Mouse (Mus musculus) midbrain, embryonic 11.5 days (tissue): Measurements from ENCODE around the gene Ssr4. TPM values are rescaled to one million over a fixed set of nuclear protein-coding genes. Genes with fewer than 3 reads are reported as not detected.

Experiments used
- ATAC-seq: fragments of 200-750 bp; cut with Nextera tagmentation; 2 replicates; pipeline ENCODE4 v1.8.0; 2017; ENCODE audit warnings: moderate TSS enrichment, moderate library complexity; ENCODE audit not compliant: low FRiP score
- DNase-seq: peaks from one replicate; pipeline ENCODE4 v3.0.0; 2015; ENCODE audit warnings: low spot score; ENCODE audit errors: missing footprints
- H3K27ac ChIP-seq: fragments of 300-500 bp; sonication (generic); 2 replicates; pipeline ENCODE4 v1.5.1; 2014; ENCODE audit warnings: low read depth, low read length
- H3K27me3 ChIP-seq: fragments of 300-500 bp; sonication (generic); 2 replicates; pipeline ENCODE4 v1.6.1; 2014; ENCODE audit warnings: mild to moderate bottlenecking, low read length, moderate library complexity, mixed read lengths; ENCODE audit not compliant: control insufficient read depth, insufficient read depth
- H3K36me3 ChIP-seq: fragments of 300-500 bp; sonication (generic); 2 replicates; pipeline ENCODE4 v1.6.1; 2014; ENCODE audit warnings: mild to moderate bottlenecking, low read length, moderate library complexity, mixed read lengths; ENCODE audit not compliant: control insufficient read depth, insufficient read depth
- H3K4me1 ChIP-seq: fragments of 300-500 bp; sonication (generic); 2 replicates; pipeline ENCODE4 v1.6.1; 2014; ENCODE audit warnings: low read length; ENCODE audit not compliant: control insufficient read depth, insufficient read depth
- H3K4me2 ChIP-seq: fragments of 300-500 bp; sonication (generic); 2 replicates; pipeline ENCODE4 v1.6.1; 2014; ENCODE audit warnings: mild to moderate bottlenecking, moderate library complexity
- H3K4me3 ChIP-seq: fragments of 300-500 bp; sonication (generic); 2 replicates; pipeline ENCODE4 v1.5.1; 2014; ENCODE audit warnings: low read depth, low read length
- H3K9ac ChIP-seq: fragments of 300-500 bp; sonication (generic); 2 replicates; pipeline ENCODE4 v1.6.1; 2014; ENCODE audit warnings: low read length
- H3K9me3 ChIP-seq: fragments of 300-500 bp; sonication (generic); 2 replicates; pipeline ENCODE4 v1.6.1; 2016; ENCODE audit warnings: low read length; ENCODE audit not compliant: control insufficient read depth
- WGBS: fragments of 180-500 bp; shearing (Covaris S2); extraction: QIAGEN DNeasy Blood & Tissue Kit; methylation state at CpG from one replicate; pipeline ENCODE4 v1.1.7; 2014; 5-methylcytosine and 5-hydroxymethylcytosine counted together
- polyA plus RNA-seq: library from polyadenylated mRNA; unstranded; fragments of >200 nt; fragmentation: Nextera tagmentation; extraction: Ambion mirVana; gene quantifications from 2 replicates; pipeline ENCODE4 v1.2.1, GENCODE M21; 2014

Ssr4 gene
- polyA plus RNA-seq, 1 experiment from 2014 or later = 125 TPM

- DNase-seq = no peak
- no peak overlapping the region for H3K27ac ChIP-seq
- no peaks in the 10 kb centered on the region for H3K4me1 ChIP-seq
- H3K36me3 ChIP-seq = no peaks in the 10 kb centered on the region
- no peak overlapping the region for H3K4me3 ChIP-seq
- no peak for ATAC-seq
- H3K9me3 ChIP-seq = no peaks in the 10 kb centered on the region
- 84% methylated on average over 3 of the region's 3 CpGs for WGBS
- H3K9ac ChIP-seq = no peak overlapping the region
- no peaks in the 10 kb centered on the region for H3K27me3 ChIP-seq
- H3K4me2 ChIP-seq = no peak overlapping the region
Measured at GRCm38 (mm10) chrX:73836691-73837090, 49.9 kb downstream of the Ssr4 start.

Other genes starting within 250 kb of the Ssr4 start
- gene Dusp9, start 147.6 kb upstream of the Ssr4 start, polyA plus RNA-seq = 1.7 and 2.1 TPM in 2 replicates
- gene Pnck, start 126.9 kb upstream of the Ssr4 start, polyA plus RNA-seq = 13.0 and 14.5 TPM in 2 replicates
- 6.0 and 6.6 TPM in 2 replicates for gene Slc6a8, start 113.9 kb upstream of the Ssr4 start, polyA plus RNA-seq
- 144 and 154 TPM in 2 replicates for gene Bcap31, start 70.9 kb upstream of the Ssr4 start, polyA plus RNA-seq
- gene Abcd1, start 70.4 kb upstream of the Ssr4 start, polyA plus RNA-seq = 6.7 and 7.1 TPM in 2 replicates
- gene Plxnb3, start 29.9 kb upstream of the Ssr4 start, polyA plus RNA-seq = not detected in 2 replicates
- gene Srpk3, start 12.6 kb upstream of the Ssr4 start, polyA plus RNA-seq = 0.72 and 0.78 TPM in 2 replicates
- 182 and 185 TPM in 2 replicates for gene Idh3g, start 131 bp upstream of the Ssr4 start, polyA plus RNA-seq
- gene Pdzd4, start 37.9 kb downstream of the Ssr4 start, polyA plus RNA-seq = 0.86 and 1.1 TPM in 2 replicates
- gene Avpr2, start 105.1 kb downstream of the Ssr4 start, polyA plus RNA-seq = not detected in 2 replicates
- gene L1cam, start 109.1 kb downstream of the Ssr4 start, polyA plus RNA-seq = 18.3 and 21.3 TPM in 2 replicates
- 1.7 and 2.1 TPM in 2 replicates for gene Arhgap4, start 134.8 kb downstream of the Ssr4 start, polyA plus RNA-seq
- 117 and 121 TPM in 2 replicates for gene Naa10, start 134.9 kb downstream of the Ssr4 start, polyA plus RNA-seq
- 14.4 and 17.6 TPM in 2 replicates for gene Renbp, start 143.8 kb downstream of the Ssr4 start, polyA plus RNA-seq
- 74.5 and 75.1 TPM in 2 replicates for gene Hcfc1, start 179.3 kb downstream of the Ssr4 start, polyA plus RNA-seq
- 30.5 and 31.6 TPM in 2 replicates for gene Irak1, start 236.9 kb downstream of the Ssr4 start, polyA plus RNA-seq